Mouse (Mus musculus) cortical plate, adult 2 months (tissue): Measurements from ENCODE around the gene Mef2b.

Experiments
- CTCF ChIP-seq: fragments of 200-500 bp; IDR thresholded peaks from 2 replicates; pipeline ENCODE4 v1.5.1; 2011; ENCODE audit warnings: mild to moderate bottlenecking, control low read depth, low read length; ENCODE audit not compliant: insufficient read depth; ENCODE audit errors: extremely low read depth
- POLR2A ChIP-seq: fragments of 200-500 bp; IDR thresholded peaks from 2 replicates; pipeline ENCODE4 v1.6.1; 2011; ENCODE audit warnings: mild to moderate bottlenecking, low read length, control low read depth; ENCODE audit not compliant: insufficient read depth; ENCODE audit errors: extremely low read depth

- TF ChIP-seq CTCF (no peak), POLR2A (peak; percentile 41; the same call in 1 of the 2 replicates)
Observed at GRCm38 (mm10) chr8:70158069-70158853, 18.8 kb downstream of the Mef2b start.
